Mouse (Mus musculus): Measurements from ENCODE around the gene Tbx15.

DNA sequence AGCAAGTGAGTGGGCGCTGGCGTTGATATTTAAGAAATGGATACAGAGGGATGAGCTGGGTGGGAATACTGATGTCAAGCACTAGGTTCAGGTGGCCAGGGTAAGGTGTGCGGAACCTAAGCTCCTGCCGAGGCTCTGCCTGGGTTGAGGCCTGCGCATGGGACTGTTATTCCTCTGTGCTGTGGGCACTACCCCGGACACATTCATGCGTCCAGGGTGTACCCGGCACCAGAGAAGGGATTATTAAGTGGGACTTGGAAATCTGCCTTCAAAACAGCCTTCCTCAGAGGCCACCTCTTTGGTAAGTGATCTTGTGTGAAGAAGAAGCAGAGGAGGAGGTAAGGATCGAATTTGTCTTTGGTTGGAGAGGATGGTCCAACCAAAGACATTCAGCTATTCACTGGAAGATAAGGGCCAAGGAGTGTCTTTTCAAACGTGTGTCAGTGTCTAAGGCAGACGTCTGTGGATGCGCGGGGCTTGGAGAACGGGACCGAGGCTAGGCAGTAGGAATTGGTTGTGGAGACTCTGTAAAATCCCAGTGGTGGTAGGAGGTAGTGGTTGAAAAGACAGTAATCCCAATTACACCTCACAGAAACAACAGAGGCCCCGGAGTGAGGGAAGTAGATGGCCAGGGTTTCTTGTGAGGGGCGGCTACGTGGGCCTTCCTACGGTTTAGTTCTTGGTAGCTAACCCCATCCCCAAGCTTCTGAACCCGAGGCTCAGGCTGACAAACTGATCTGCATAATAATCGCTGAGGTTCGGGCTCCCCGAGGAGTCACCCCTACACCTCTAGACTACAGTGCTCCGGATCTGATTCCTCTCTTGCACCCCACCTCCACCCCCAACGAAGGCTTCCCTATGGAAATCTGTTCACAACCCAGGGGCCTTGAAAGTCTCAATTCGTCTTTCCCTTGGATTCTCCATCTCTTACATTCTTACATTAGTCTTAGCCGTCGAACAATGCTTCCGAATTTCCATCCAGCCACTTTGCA is 17.7 kb downstream of the Tbx15 start:
- no peak for TF ChIP-seq ZC3H11A (IDR thresholded peaks at IDR 0.05; ENCODE audit: borderline replicate concordance, low read depth, low read length)
- TF ChIP-seq MAFK (IDR thresholded peaks at IDR 0.05; ENCODE audit: insufficient read depth, low read depth, low read length), result no peak
